Mouse (Mus musculus): ENCODE data around the gene Socs2.

Socs2 gene

GRCm38 (mm10) chr10:95342833-95343590, 74.0 kb downstream of the Socs2 start:
- no peak for DNase-seq (ENCODE audit: low read depth)

GRCm38 (mm10) chr10:95340676-95341075, 76.3 kb downstream of the Socs2 start:
- DNase-seq (ENCODE audit: low read depth), result no peak

GRCm38 (mm10) chr10:95337589-95337988, 79.4 kb downstream of the Socs2 start:
- no peak for DNase-seq (ENCODE audit: low read depth)

GRCm38 (mm10) chr10:95336781-95337544, 80.0 kb downstream of the Socs2 start:
- DNase-seq (ENCODE audit: low read depth), result no peak

Measured in 416B (cell line).